Mouse (Mus musculus): ENCODE measurements at regions not wholly inside any gene's neighbourhood (a gene's known extent, or its start where the extent isn't known, plus 50 kb on each side); places are given as distances from the start of the nearest gene placed in this dataset.
"Not testable (repeated sequence)": the region's sequence is repeated elsewhere in the genome, so short reads cannot be mapped to it uniquely, and the experiment has no call there.

DNA sequence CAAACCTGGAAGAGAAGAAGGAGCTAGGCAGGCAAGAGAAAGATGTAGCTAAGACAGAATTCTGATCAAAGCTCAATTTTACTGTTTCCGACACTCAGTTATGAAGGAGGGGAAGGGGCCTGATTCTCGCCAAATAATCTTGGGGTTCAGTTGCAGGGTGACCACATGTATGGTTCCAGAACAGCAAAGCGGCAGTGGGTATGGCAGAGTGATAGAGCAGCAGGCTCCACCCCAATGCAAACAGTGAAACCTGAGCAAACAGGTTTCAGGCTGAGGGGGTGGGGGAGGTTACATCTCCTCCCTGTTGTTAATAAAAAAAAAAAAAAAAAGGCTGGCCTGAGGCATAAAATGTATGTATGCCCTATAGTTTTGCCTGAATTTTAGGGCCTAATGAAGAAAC, 335.3 kb upstream of the Slc10a2 start:
- H3K4me3 ChIP-seq (ENCODE audit: low read depth, low read length); DNase-seq (ENCODE audit: low spot score); H3K4me2 ChIP-seq (ENCODE audit: low read depth, low read length); ATAC-seq (replicated peaks; ENCODE audit: insufficient number of reproducible peaks, low FRiP score, low TSS enrichment, low read depth); H3K27me3 ChIP-seq (ENCODE audit: control insufficient read depth, insufficient read depth, low read length); H3K4me1 ChIP-seq (ENCODE audit: control insufficient read depth, insufficient read depth, low read length); H3K27ac ChIP-seq (replicated peaks; ENCODE audit: low read depth, low read length); H3K36me3 ChIP-seq (replicated peaks; ENCODE audit: control insufficient read depth, insufficient read depth, low read depth, low read length); H3K9ac ChIP-seq (replicated peaks; ENCODE audit: low read length); H3K9me3 ChIP-seq (replicated peaks; ENCODE audit: control insufficient read depth, low read length): not testable (repeated sequence)
- 79% methylated on average over 3 of the region's 3 CpGs for WGBS

DNA sequence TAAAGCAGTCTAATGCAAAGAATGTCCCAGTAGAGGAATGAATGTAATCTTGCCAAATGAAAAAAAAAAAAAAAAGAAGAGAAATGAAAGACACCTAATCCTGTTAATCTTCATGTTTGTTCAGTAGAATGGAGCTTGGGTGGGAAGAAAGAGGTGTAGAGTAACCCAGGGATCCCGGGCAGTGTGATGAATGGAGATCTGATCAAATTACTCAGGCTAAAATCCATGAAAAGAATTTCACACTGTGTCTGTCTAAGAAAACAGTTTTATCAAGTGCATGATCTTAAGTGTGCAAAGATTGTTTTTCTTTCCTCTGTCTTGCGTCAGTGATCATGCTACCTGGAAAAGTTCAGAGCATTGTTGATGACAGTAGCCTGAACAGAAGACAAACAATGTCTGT, 333.9 kb upstream of the Slc10a2 start:
- Histone ChIP-seq H3K4me3 (ENCODE audit: low read depth, low read length) (no peak overlapping the region), H3K27ac (replicated peaks; ENCODE audit: low read depth, low read length) (no peak overlapping the region), H3K4me2 (ENCODE audit: low read depth, low read length) (no peak overlapping the region), H3K36me3 (replicated peaks; ENCODE audit: control insufficient read depth, insufficient read depth, low read depth, low read length) (no peaks in the 10 kb centered on the region), H3K9ac (replicated peaks; ENCODE audit: low read length) (no peak overlapping the region), H3K4me1 (ENCODE audit: control insufficient read depth, insufficient read depth, low read length) (no peaks in the 10 kb centered on the region), H3K27me3 (ENCODE audit: control insufficient read depth, insufficient read depth, low read length) (no peaks in the 10 kb centered on the region), H3K9me3 (replicated peaks; ENCODE audit: control insufficient read depth, low read length) (no peaks in the 10 kb centered on the region)
- ATAC-seq (replicated peaks; ENCODE audit: insufficient number of reproducible peaks, low FRiP score, low TSS enrichment, low read depth) = no peak; the same call in 1 of the 2 replicates
- 48% methylated on average over 2 of the region's 2 CpGs for WGBS
- DNase-seq (ENCODE audit: low spot score) = peak; percentile 16

DNA sequence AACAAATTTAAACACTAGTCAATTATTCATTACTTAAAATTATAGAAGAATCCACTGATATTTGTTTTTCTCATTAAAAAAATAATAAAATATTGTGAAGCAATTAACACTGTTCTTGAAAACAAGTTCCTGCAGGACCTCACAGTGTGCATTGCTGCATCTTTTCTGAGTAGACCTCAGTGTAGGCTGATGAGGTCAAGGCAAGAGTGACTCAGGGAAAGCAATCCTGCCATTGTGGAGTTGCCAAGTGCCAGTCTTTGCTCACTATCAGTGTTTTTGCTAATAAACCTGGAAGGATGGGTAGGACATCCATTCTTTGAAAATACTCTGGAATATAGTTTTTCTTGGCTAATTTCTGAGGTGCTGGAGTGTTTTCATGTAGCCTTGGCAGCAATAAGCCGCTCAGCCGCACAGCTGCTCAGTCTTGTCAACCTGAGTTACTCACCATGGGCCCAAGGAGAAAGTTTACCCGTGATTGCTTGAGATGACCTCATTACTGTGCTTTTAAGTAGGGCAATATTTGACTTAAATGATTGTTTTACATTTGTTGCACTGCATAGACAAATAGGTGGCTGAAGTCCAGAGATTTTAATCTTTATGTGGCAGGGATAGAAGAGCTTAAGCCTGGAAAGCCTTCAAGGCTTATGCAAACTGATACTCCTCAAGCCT, 323.3 kb upstream of the Slc10a2 start:
- no peaks in the 10 kb centered on the region for H3K4me1 ChIP-seq (ENCODE audit: control insufficient read depth, insufficient read depth, low read length)
- no peak overlapping the region for H3K27ac ChIP-seq (replicated peaks; ENCODE audit: low read depth, low read length)
- no peak overlapping the region for H3K4me2 ChIP-seq (ENCODE audit: low read depth, low read length)
- H3K36me3 ChIP-seq (replicated peaks; ENCODE audit: control insufficient read depth, insufficient read depth, low read depth, low read length) = no peaks in the 10 kb centered on the region
- no peak overlapping the region for H3K4me3 ChIP-seq (ENCODE audit: low read depth, low read length)
- H3K27me3 ChIP-seq (ENCODE audit: control insufficient read depth, insufficient read depth, low read length) = no peaks in the 10 kb centered on the region
- H3K9ac ChIP-seq (replicated peaks; ENCODE audit: low read length) = no peak overlapping the region
- 63% methylated on average over 3 of the region's 3 CpGs for WGBS
- DNase-seq (ENCODE audit: low spot score) (peak; percentile 12), ATAC-seq (replicated peaks; ENCODE audit: insufficient number of reproducible peaks, low FRiP score, low TSS enrichment, low read depth) (no peak)
- no peaks in the 10 kb centered on the region for H3K9me3 ChIP-seq (replicated peaks; ENCODE audit: control insufficient read depth, low read length)

DNA sequence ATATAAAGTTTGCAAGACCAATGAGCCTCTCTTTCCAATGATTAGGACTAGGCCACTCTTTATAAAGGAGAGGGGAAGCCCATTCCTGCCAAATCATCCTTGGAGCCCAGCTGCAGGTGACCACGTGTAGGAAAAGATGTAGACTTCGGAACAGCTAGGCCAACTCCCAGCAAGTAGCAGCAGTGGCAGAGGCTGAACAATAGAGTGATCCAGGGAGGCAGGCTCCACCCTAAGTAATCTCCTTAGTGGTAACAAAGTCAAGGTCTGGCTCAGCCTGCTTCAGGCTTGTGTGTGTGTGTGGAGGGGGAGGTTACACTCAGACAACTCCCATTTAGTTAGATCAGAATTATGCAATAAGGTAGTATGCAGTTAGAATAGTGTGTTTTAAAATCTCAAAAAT, 311.7 kb upstream of the Slc10a2 start:
- not testable (repeated sequence) for DNase-seq (ENCODE audit: low spot score); H3K4me2 ChIP-seq (ENCODE audit: low read depth, low read length); H3K27me3 ChIP-seq (ENCODE audit: control insufficient read depth, insufficient read depth, low read length); H3K9me3 ChIP-seq (replicated peaks; ENCODE audit: control insufficient read depth, low read length); H3K27ac ChIP-seq (replicated peaks; ENCODE audit: low read depth, low read length); H3K9ac ChIP-seq (replicated peaks; ENCODE audit: low read length); ATAC-seq (replicated peaks; ENCODE audit: insufficient number of reproducible peaks, low FRiP score, low TSS enrichment, low read depth); H3K4me3 ChIP-seq (ENCODE audit: low read depth, low read length); H3K36me3 ChIP-seq (replicated peaks; ENCODE audit: control insufficient read depth, insufficient read depth, low read depth, low read length); H3K4me1 ChIP-seq (ENCODE audit: control insufficient read depth, insufficient read depth, low read length)
- WGBS = 50% methylated on average over 2 of the region's 2 CpGs

DNA sequence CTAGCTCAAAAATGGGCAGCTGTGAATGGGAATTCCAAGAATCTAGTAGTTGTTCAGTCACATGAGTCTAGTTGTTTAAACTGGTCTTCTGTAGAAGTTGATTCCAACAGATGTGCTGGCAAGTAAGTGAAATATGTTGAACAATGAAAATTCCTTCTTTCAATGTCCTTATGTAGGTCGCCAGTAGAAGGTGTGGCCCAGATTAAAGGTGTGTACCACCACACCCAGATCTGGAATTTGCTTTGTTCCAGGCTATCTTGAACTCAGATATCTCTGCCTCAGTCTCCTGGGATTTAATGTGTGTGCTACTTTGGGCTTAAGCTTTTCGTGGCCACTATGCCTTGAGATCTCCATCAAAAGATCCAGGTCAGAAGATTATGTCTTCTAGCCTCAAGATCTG, 279.7 kb upstream of the Slc10a2 start:
- WGBS = 82% methylated on average over 2 of the region's 2 CpGs
- ATAC-seq (replicated peaks; ENCODE audit: insufficient number of reproducible peaks, low FRiP score, low TSS enrichment, low read depth) = no peak
- Histone ChIP-seq H3K27ac (replicated peaks; ENCODE audit: low read depth, low read length) (no peak overlapping the region), H3K4me1 (ENCODE audit: control insufficient read depth, insufficient read depth, low read length) (no peaks in the 10 kb centered on the region), H3K4me2 (ENCODE audit: low read depth, low read length) (no peak overlapping the region), H3K4me3 (ENCODE audit: low read depth, low read length) (no peak overlapping the region), H3K27me3 (ENCODE audit: control insufficient read depth, insufficient read depth, low read length) (no peaks in the 10 kb centered on the region), H3K9ac (replicated peaks; ENCODE audit: low read length) (no peak overlapping the region), H3K9me3 (replicated peaks; ENCODE audit: control insufficient read depth, low read length) (no peaks in the 10 kb centered on the region), H3K36me3 (replicated peaks; ENCODE audit: control insufficient read depth, insufficient read depth, low read depth, low read length) (no peaks in the 10 kb centered on the region)
- no peak for DNase-seq (ENCODE audit: low spot score)

DNA sequence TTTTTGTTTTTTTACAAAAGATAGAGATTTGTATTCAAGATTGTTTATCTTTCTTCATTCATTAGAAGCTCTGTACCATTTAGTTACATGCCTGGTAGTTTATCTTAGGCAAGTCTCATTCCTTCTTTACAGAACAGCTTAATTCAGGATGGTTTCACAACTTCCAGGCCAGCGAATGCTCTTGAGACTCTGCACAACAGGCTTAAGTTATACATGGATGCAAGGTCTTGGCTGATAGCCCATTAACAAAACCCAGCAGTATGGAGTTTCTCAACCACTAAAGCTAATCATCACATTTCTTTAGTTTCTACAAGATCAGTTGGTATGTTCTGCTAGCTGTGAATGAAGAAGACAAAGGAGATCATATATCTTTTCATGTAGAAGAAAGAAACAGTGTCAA, 272.9 kb upstream of the Slc10a2 start:
- H3K9me3 ChIP-seq (replicated peaks; ENCODE audit: control insufficient read depth, low read length) = no peaks in the 10 kb centered on the region
- H3K27ac ChIP-seq (replicated peaks; ENCODE audit: low read depth, low read length) = no peak overlapping the region
- no peak overlapping the region for H3K4me3 ChIP-seq (ENCODE audit: low read depth, low read length)
- ATAC-seq (replicated peaks; ENCODE audit: insufficient number of reproducible peaks, low FRiP score, low TSS enrichment, low read depth) = no peak
- no peak overlapping the region for H3K9ac ChIP-seq (replicated peaks; ENCODE audit: low read length)
- no peaks in the 10 kb centered on the region for H3K36me3 ChIP-seq (replicated peaks; ENCODE audit: control insufficient read depth, insufficient read depth, low read depth, low read length)
- no peak overlapping the region for H3K4me2 ChIP-seq (ENCODE audit: low read depth, low read length)
- 97% methylated on average over 1 of the region's 1 CpGs for WGBS
- DNase-seq (ENCODE audit: low spot score) = no peak
- H3K4me1 ChIP-seq (ENCODE audit: control insufficient read depth, insufficient read depth, low read length) = no peaks in the 10 kb centered on the region
- no peaks in the 10 kb centered on the region for H3K27me3 ChIP-seq (ENCODE audit: control insufficient read depth, insufficient read depth, low read length)

DNA sequence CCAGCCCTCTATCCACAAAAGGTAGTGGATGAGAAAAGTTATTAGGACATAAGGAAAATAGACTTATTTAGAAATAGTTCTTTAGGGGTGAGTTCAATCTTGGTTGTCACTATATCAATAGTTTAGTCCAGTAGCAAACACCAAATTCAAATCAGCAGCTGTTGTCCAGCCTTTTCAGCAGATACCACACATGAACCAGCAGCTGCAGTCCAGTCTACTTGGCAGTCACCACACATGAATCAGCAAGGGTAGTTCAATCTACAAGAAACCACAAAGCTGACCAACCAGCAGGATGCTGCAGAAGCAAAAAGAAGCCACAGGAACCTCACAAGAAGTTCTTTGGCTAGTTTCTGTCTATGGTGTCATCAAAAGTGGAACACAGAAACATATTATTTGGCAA, 234.8 kb upstream of the Slc10a2 start:
- DNase-seq (ENCODE audit: low spot score) (no peak), ATAC-seq (replicated peaks; ENCODE audit: insufficient number of reproducible peaks, low FRiP score, low TSS enrichment, low read depth) (no peak)
- Histone ChIP-seq H3K27me3 (ENCODE audit: control insufficient read depth, insufficient read depth, low read length) (no peaks in the 10 kb centered on the region), H3K36me3 (replicated peaks; ENCODE audit: control insufficient read depth, insufficient read depth, low read depth, low read length) (no peaks in the 10 kb centered on the region), H3K4me1 (ENCODE audit: control insufficient read depth, insufficient read depth, low read length) (no peaks in the 10 kb centered on the region), H3K27ac (replicated peaks; ENCODE audit: low read depth, low read length) (no peak overlapping the region), H3K4me3 (ENCODE audit: low read depth, low read length) (no peak overlapping the region), H3K9ac (replicated peaks; ENCODE audit: low read length) (no peak overlapping the region), H3K9me3 (replicated peaks; ENCODE audit: control insufficient read depth, low read length) (no peaks in the 10 kb centered on the region), H3K4me2 (ENCODE audit: low read depth, low read length) (no peak overlapping the region)

DNA sequence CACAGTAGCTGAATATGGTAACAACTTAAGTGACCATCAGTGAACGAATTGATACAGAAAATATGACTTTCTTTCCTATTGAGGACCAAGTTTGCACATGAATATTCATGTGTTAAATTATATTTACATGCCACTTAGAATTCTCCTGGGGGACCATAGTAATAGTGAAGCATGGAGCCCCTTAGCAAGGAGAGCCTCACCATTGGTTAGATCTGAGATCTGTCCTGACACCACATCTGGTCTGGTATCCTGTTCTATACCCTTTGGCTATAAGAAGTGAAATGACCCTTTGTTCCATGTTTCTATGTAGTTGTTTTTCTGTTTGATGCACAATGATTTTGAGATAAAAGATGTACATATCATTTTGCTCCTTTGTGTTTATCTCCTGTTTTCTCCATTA, 209.4 kb upstream of the Slc10a2 start:
- Histone ChIP-seq H3K27ac (replicated peaks; ENCODE audit: low read depth, low read length) (no peak overlapping the region), H3K4me3 (ENCODE audit: low read depth, low read length) (no peak overlapping the region), H3K4me1 (ENCODE audit: control insufficient read depth, insufficient read depth, low read length) (no peaks in the 10 kb centered on the region), H3K9ac (replicated peaks; ENCODE audit: low read length) (no peak overlapping the region), H3K27me3 (ENCODE audit: control insufficient read depth, insufficient read depth, low read length) (no peaks in the 10 kb centered on the region), H3K9me3 (replicated peaks; ENCODE audit: control insufficient read depth, low read length) (no peaks in the 10 kb centered on the region), H3K4me2 (ENCODE audit: low read depth, low read length) (no peak overlapping the region), H3K36me3 (replicated peaks; ENCODE audit: control insufficient read depth, insufficient read depth, low read depth, low read length) (no peaks in the 10 kb centered on the region)
- no peak for DNase-seq (ENCODE audit: low spot score)
- WGBS = 85% methylated on average over 1 of the region's 1 CpGs
- no peak for ATAC-seq (replicated peaks; ENCODE audit: insufficient number of reproducible peaks, low FRiP score, low TSS enrichment, low read depth)

Measured in embryonic facial prominence, embryonic 11.5 days (tissue).